8 mouse cellular contexts compared by ENCODE assay signal in the genomic region with DNA sequence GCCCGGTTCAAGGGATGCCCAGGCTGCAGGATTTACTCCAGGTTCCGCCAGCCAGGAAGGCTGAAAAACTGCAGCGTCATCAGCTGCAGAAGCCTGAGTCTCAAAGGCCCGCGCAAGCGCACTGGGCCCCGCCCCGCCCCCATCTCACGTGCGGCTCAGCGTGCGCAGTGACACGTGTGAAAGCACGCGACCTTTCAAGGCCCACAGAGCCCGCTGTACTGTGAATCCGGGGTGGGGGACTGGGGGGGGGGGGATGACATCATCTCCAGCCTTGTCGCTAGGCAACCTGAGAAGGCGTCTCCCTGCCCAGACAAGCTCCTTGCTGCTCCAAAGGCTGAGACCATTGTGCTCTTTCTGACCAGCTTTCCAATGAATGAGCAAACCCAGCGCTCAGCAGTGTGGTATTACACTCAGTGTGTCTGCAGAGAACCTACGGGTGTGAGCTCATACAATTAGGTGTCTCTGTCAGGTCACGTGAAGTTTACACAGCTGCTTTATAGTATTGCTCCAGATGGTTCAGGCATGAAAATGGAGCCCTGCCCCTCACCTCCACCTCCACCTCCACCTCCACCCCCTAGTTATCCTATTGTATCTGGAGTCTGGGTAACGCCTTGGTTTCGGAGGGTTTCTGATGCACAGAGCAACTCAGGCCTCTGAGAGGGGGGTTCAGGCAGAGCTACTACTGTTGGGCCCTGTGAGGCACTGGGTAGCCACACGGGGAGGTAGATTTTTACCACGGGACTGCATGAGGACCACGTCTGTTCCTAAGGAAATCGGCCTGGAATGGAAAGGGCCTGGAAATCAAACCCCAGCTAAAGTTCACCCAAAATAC. TPM values are rescaled to one million over a fixed set of nuclear protein-coding genes. Genes with fewer than 3 reads are reported as not detected.
DNase-seq lines count a peak whose midpoint lies in the region; ATAC-seq and TF ChIP-seq lines count a peak whose summit lies in the region.

No protein-coding gene starts in this region.

- peak overlapping the region; percentile 64 for H3K4me2 ChIP-seq in forebrain, embryonic 16.5 days (ENCODE audit: low read length)
- H3K4me2 ChIP-seq in neural tube, embryonic 14.5 days (ENCODE audit: low read depth, low read length): peak overlapping the region; percentile 49

- no peak overlapping the region for H3K9ac ChIP-seq in ES-Bruce4 (ENCODE audit: low read depth, poor library complexity, severe bottlenecking)
- peak overlapping the region; percentile 54 for H3K9ac ChIP-seq in forebrain, embryonic 16.5 days (replicated peaks; ENCODE audit: low read depth, low read length)
- peak overlapping the region; percentile 46; the same call in 1 of the 2 replicates for H3K9ac ChIP-seq in neural tube, embryonic 14.5 days (replicated peaks; ENCODE audit: low read depth, low read length)

- peaks cover 3% of the 10 kb centered on the region for H3K4me1 ChIP-seq in ES-Bruce4 (ENCODE audit: control insufficient read depth, insufficient read depth, low read length)
- peaks cover 11% of the 10 kb centered on the region for H3K4me1 ChIP-seq in forebrain, embryonic 16.5 days (replicated peaks; ENCODE audit: control insufficient read depth, insufficient read depth, low read length)
- H3K4me1 ChIP-seq in neural tube, embryonic 14.5 days (ENCODE audit: control insufficient read depth, insufficient read depth, low read length): peaks cover 12% of the 10 kb centered on the region

- intact Hi-C loops in heart, postnatal 36 days (cut with DNase I): loop anchor here (5.0 to 10.0 kb wide), 2 partner anchors 779 to 871 kb away; no protein-coding TSS in a partner anchor

- no peak for TF ChIP-seq POLR2A in ES-Bruce4 (IDR thresholded peaks at IDR 0.05; ENCODE audit: insufficient read depth, low read length)

- no peaks in the 10 kb centered on the region for H3K27me3 ChIP-seq in ES-Bruce4 (ENCODE audit: control insufficient read depth, insufficient read depth, low read length, poor library complexity, severe bottlenecking)
- 0 out of 2 replicates have a peak, but pooled peaks cover 2% of the 10 kb centered on the region for H3K27me3 ChIP-seq in forebrain, embryonic 16.5 days (replicated peaks; ENCODE audit: control insufficient read depth, insufficient read depth, low read length)
- no peaks in the 10 kb centered on the region for H3K27me3 ChIP-seq in neural tube, embryonic 14.5 days (ENCODE audit: control insufficient read depth, insufficient read depth, low read length)

- ATAC-seq in forebrain, embryonic 16.5 days: peak; percentile 93
- ATAC-seq in neural tube, embryonic 14.5 days (ENCODE audit: low read depth): peak; percentile 93

- 2% methylated on average over 28 of the region's 28 CpGs for WGBS in forebrain, embryonic 16.5 days
- 4% methylated on average over 28 of the region's 28 CpGs for WGBS in neural tube, embryonic 14.5 days

- H3K27ac ChIP-seq in ES-Bruce4 (ENCODE audit: insufficient read depth, low read length): 0 out of 2 replicates have a peak overlapping the region, but pooled peaks have one; percentile 3
- 0 out of 2 replicates have a peak overlapping the region, but pooled peaks have one; percentile 25 for H3K27ac ChIP-seq in forebrain, embryonic 16.5 days (ENCODE audit: low read length)
- H3K27ac ChIP-seq in neural tube, embryonic 14.5 days (ENCODE audit: low read depth, low read length): peak overlapping the region; percentile 25; the same call in 1 of the 2 replicates

- peak; percentile 99 for DNase-seq in cerebellum, adult 11-12 months
- peak; percentile 99 for DNase-seq in heart, postnatal 36 days
- DNase-seq in layer of hippocampus, adult 18-20 months (ENCODE audit: low spot score in 2 of 2): peak; percentile 97 to 99
- DNase-seq in lung, adult 18-20 months: peak; percentile 94
- DNase-seq in testis, postnatal 10 days (ENCODE audit: low spot score): peak; percentile 98

- peak; percentile 89 for TF ChIP-seq EP300 in ES-Bruce4 (IDR thresholded peaks at IDR 0.05; ENCODE audit: insufficient read depth, low read depth, low read length)

- no peaks in the 10 kb centered on the region for H3K36me3 ChIP-seq in ES-Bruce4 (ENCODE audit: control insufficient read depth, insufficient read depth, low read length, poor library complexity, severe bottlenecking)
- H3K36me3 ChIP-seq in forebrain, embryonic 16.5 days (ENCODE audit: control insufficient read depth, insufficient read depth): no peaks in the 10 kb centered on the region
- no peaks in the 10 kb centered on the region for H3K36me3 ChIP-seq in neural tube, embryonic 14.5 days (ENCODE audit: control insufficient read depth, insufficient read depth, low read length)

- H3K9me3 ChIP-seq in ES-Bruce4 (replicated peaks; ENCODE audit: control insufficient read depth, insufficient read depth, low read length, poor library complexity, severe bottlenecking): no peaks in the 10 kb centered on the region
- no peaks in the 10 kb centered on the region for H3K9me3 ChIP-seq in forebrain, embryonic 16.5 days (ENCODE audit: control insufficient read depth, low read length)
- H3K9me3 ChIP-seq in neural tube, embryonic 14.5 days (ENCODE audit: control insufficient read depth, low read length): no peaks in the 10 kb centered on the region

- peak overlapping the region; percentile 46; the same call in 1 of the 2 replicates for H3K4me3 ChIP-seq in ES-Bruce4 (ENCODE audit: low read depth, low read length)
- peak overlapping the region; percentile 34 for H3K4me3 ChIP-seq in forebrain, embryonic 16.5 days (replicated peaks; ENCODE audit: low read length)
- H3K4me3 ChIP-seq in neural tube, embryonic 14.5 days (ENCODE audit: low read depth, low read length): peak overlapping the region; percentile 20

- no peak for TF ChIP-seq CTCF in ES-Bruce4 (IDR thresholded peaks at IDR 0.05; ENCODE audit: low read depth, low read length)

RNA-seq across cellular contexts. Expression of gene Bhlhe41, which starts 9.4 kb away (rescaled TPM):
- 5.3 TPM in 2 replicates for polyA plus RNA-seq in ES-Bruce4 (2011; ENCODE audit: insufficient read depth, insufficient read length, low read depth, missing spikeins)
- polyA plus RNA-seq in forebrain, embryonic 16.5 days (2015; fragmentation: Nextera tagmentation; extraction: Ambion mirVana): 2.6 and 4.5 TPM in 2 replicates
- total RNA-seq in heart, postnatal 36 days (2021): 10 to 100 TPM; 18.9 to 28.6 TPM
- 10 to 100 TPM; 48.2 to 52.7 TPM for total RNA-seq in layer of hippocampus, adult 18-20 months (2021)
- 4.9 and 6.6 TPM in 2 replicates for polyA plus RNA-seq in neural tube, embryonic 14.5 days (2014; fragmentation: Nextera tagmentation; extraction: Ambion mirVana)

Comparison
In these comparisons a context has a peak if more than half of its experiments do, and no peak if none do; other contexts are left out.
1. Peak in every context shown above with its lines: DNase-seq, ATAC-seq, H3K4me3 ChIP-seq and H3K27ac ChIP-seq.